Mouse (Mus musculus) liver, adult 2 months (tissue): Measurements from ENCODE around the gene Emid1. TPM values are rescaled to one million over a fixed set of nuclear protein-coding genes. Genes with fewer than 3 reads are reported as not detected.

ENCODE experiments used
- DNase-seq: peaks from one replicate; pipeline ENCODE4 v3.0.0-alpha.2; 2011; ENCODE audit warnings: low read depth, low spot score; ENCODE audit errors: extremely low read depth
- H3K27ac ChIP-seq: fragments of 200-500 bp; replicated peaks from 2 replicates; pipeline ENCODE4 v1.5.1; 2012; ENCODE audit warnings: low read depth, mild to moderate bottlenecking, control low read depth, inconsistent platforms, low read length; ENCODE audit not compliant: insufficient read depth
- H3K27me3 ChIP-seq: fragments of 200-500 bp; 2 replicates; pipeline ENCODE4 v1.6.1; 2012; ENCODE audit warnings: mild to moderate bottlenecking, moderate library complexity, low read length, inconsistent platforms; ENCODE audit not compliant: control insufficient read depth, insufficient read depth
- H3K36me3 ChIP-seq: fragments of 200-500 bp; 2 replicates; pipeline ENCODE4 v1.6.1; 2012; ENCODE audit warnings: low read length, inconsistent platforms; ENCODE audit not compliant: control insufficient read depth, insufficient read depth
- H3K4me1 ChIP-seq: fragments of 200-500 bp; 2 replicates; pipeline ENCODE4 v1.6.1; 2011; ENCODE audit warnings: low read length; ENCODE audit not compliant: control insufficient read depth, insufficient read depth
- H3K4me3 ChIP-seq: fragments of 200-500 bp; 2 replicates; pipeline ENCODE4 v1.5.1; 2011; ENCODE audit warnings: low read depth, mild to moderate bottlenecking, control low read depth, low read length, moderate library complexity; ENCODE audit not compliant: insufficient read depth
- H3K79me2 ChIP-seq: fragments of 200-500 bp; 2 replicates; pipeline ENCODE4 v1.6.1; 2012; ENCODE audit warnings: inconsistent platforms, mild to moderate bottlenecking, low read length, moderate library complexity; ENCODE audit not compliant: control insufficient read depth, insufficient read depth
- H3K9ac ChIP-seq: fragments of 200-500 bp; 2 replicates; pipeline ENCODE4 v1.6.1; 2012; ENCODE audit warnings: low read depth, mild to moderate bottlenecking, control low read depth, inconsistent platforms, low read length
- CTCF ChIP-seq: fragments of 200-500 bp; IDR thresholded peaks from 2 replicates; pipeline ENCODE4 v1.5.1; 2011; ENCODE audit warnings: low read depth, low read length, control low read depth
- POLR2A ChIP-seq: fragments of 200-500 bp; IDR thresholded peaks from 2 replicates; pipeline ENCODE4 v1.6.1; 2011; ENCODE audit warnings: low read length, control low read depth; ENCODE audit not compliant: insufficient read depth; ENCODE audit errors: extremely low read depth
- WGBS: fragments of 180-500 bp; shearing (Covaris S2); methylation state at CpG from one replicate; pipeline ENCODE4 v1.1.7; 2018; 5-methylcytosine and 5-hydroxymethylcytosine counted together
- polyA plus RNA-seq: library from polyadenylated mRNA; depleted of rRNA; stranded (reverse); fragments of >200 nt; gene quantifications from 2 replicates; pipeline ENCODE4 v1.2.3, GENCODE M21; 2012
- total RNA-seq: library from RNA; depleted of rRNA; stranded (reverse); fragments of >200 nt; gene quantifications from 2 replicates; pipeline ENCODE4 v1.2.3, GENCODE M21; 2014

Emid1 gene
- total and polyA plus RNA-seq, 2 experiments: 0.28 to 0.65 TPM

- no peak for TF ChIP-seq CTCF
- no peak for TF ChIP-seq POLR2A
- H3K27ac ChIP-seq: no peak overlapping the region
- DNase-seq: no peak
- no peaks in the 10 kb centered on the region for H3K36me3 ChIP-seq
- no peak overlapping the region for H3K9ac ChIP-seq
- H3K4me3 ChIP-seq: no peak overlapping the region
- H3K79me2 ChIP-seq: no peaks in the 10 kb centered on the region
- 70% methylated on average over 3 of the region's 3 CpGs for WGBS
- H3K27me3 ChIP-seq: no peaks in the 10 kb centered on the region
- H3K4me1 ChIP-seq: no peaks in the 10 kb centered on the region
These were observed 20.8 kb upstream of the Emid1 start for GRCm38 (mm10) chr11:5172861-5173260.

GRCm38 (mm10) chr11:5167311-5167710 lies 15.3 kb upstream of the Emid1 start:
- no peaks in the 10 kb centered on the region for H3K79me2 ChIP-seq
- no peaks in the 10 kb centered on the region for H3K36me3 ChIP-seq
- H3K27ac ChIP-seq: no peak overlapping the region
- H3K4me3 ChIP-seq: no peak overlapping the region
- DNase-seq: no peak
- no peak overlapping the region for H3K9ac ChIP-seq
- TF ChIP-seq CTCF: no peak
- TF ChIP-seq POLR2A: no peak
- H3K4me1 ChIP-seq: no peaks in the 10 kb centered on the region
- no peaks in the 10 kb centered on the region for H3K27me3 ChIP-seq
- WGBS: 88% methylated on average over 9 of the region's 9 CpGs

GRCm38 (mm10) chr11:5165471-5165916 lies 13.4 kb upstream of the Emid1 start:
- H3K27ac ChIP-seq: no peak overlapping the region
- H3K36me3 ChIP-seq: no peaks in the 10 kb centered on the region
- 63% methylated on average over 8 of the region's 8 CpGs for WGBS
- no peak overlapping the region for H3K4me3 ChIP-seq
- TF ChIP-seq CTCF: no peak
- no peak for TF ChIP-seq POLR2A
- no peaks in the 10 kb centered on the region for H3K27me3 ChIP-seq
- DNase-seq: no peak
- H3K4me1 ChIP-seq: no peaks in the 10 kb centered on the region
- no peak overlapping the region for H3K9ac ChIP-seq
- no peaks in the 10 kb centered on the region for H3K79me2 ChIP-seq

- H3K27me3 ChIP-seq: no peaks in the 10 kb centered on the region
- no peaks in the 10 kb centered on the region for H3K4me1 ChIP-seq
- no peak overlapping the region for H3K9ac ChIP-seq
- TF ChIP-seq POLR2A: no peak
- TF ChIP-seq CTCF: no peak
- no peak for DNase-seq
- H3K36me3 ChIP-seq: no peaks in the 10 kb centered on the region
- 68% methylated on average over 8 of the region's 8 CpGs for WGBS
- H3K27ac ChIP-seq: no peak overlapping the region
- no peak overlapping the region for H3K4me3 ChIP-seq
- no peaks in the 10 kb centered on the region for H3K79me2 ChIP-seq
These were observed 12.3 kb upstream of the Emid1 start for GRCm38 (mm10) chr11:5164310-5164709.

- H3K4me1 ChIP-seq: no peaks in the 10 kb centered on the region
- H3K4me3 ChIP-seq: no peak overlapping the region
- no peak overlapping the region for H3K9ac ChIP-seq
- no peaks in the 10 kb centered on the region for H3K79me2 ChIP-seq
- WGBS: 93% methylated on average over 8 of the region's 8 CpGs
- no peak for TF ChIP-seq CTCF
- no peak for TF ChIP-seq POLR2A
- no peak for DNase-seq
- H3K27me3 ChIP-seq: no peaks in the 10 kb centered on the region
- H3K27ac ChIP-seq: no peak overlapping the region
- H3K36me3 ChIP-seq: no peaks in the 10 kb centered on the region
These were observed 11.4 kb upstream of the Emid1 start for GRCm38 (mm10) chr11:5163421-5163820.

- Histone ChIP-seq H3K27ac (no peak overlapping the region), H3K27me3 (no peaks in the 10 kb centered on the region), H3K4me3 (no peak overlapping the region), H3K36me3 (no peaks in the 10 kb centered on the region), H3K9ac (no peak overlapping the region), H3K4me1 (no peaks in the 10 kb centered on the region), H3K79me2 (no peaks in the 10 kb centered on the region)
- WGBS: 77% methylated on average over 17 of the region's 17 CpGs
- no peak for DNase-seq
- TF ChIP-seq POLR2A (no peak), CTCF (peak; percentile 74)
These were observed 8.8 kb upstream of the Emid1 start for GRCm38 (mm10) chr11:5160722-5161485.
